Mouse (Mus musculus) duodenum, adult 2 months (tissue): ENCODE measurements around the gene Olfr1162. TPM values are rescaled to one million over a fixed set of nuclear protein-coding genes. Genes with fewer than 3 reads are reported as not detected.

Experiments
- polyA plus RNA-seq: library from polyadenylated mRNA; depleted of rRNA; stranded (reverse); fragments of >200 nt; gene quantifications from 2 replicates; pipeline ENCODE4 v1.2.3, GENCODE M21; 2012; ENCODE audit warnings: low replicate concordance; rRNA removed

The Olfr1162 gene
- polyA plus RNA-seq, result not detected in 2 replicates

GRCm38 (mm10) chr2:88051029-88051428, at the start of gene Olfr1162:
Gene Olfr1162 (minus strand): TSS chr2:88051129.

GRCm38 (mm10) chr2:88093866-88094265, 42.9 kb upstream of the Olfr1162 start, which contains the start of gene Olfr1164:
Gene Olfr1164 (minus strand): TSS chr2:88093966.

GRCm38 (mm10) chr2:88071730-88072129, 20.8 kb upstream of the Olfr1162 start, which contains the start of gene Olfr1163:
Gene Olfr1163 (minus strand): TSS chr2:88071830.

GRCm38 (mm10) chr2:88037599-88037998, 13.3 kb downstream of the Olfr1162 start, which contains the start of gene Olfr73:
Gene Olfr73 (minus strand): TSS chr2:88037699.

GRCm38 (mm10) chr2:88022474-88022873, 28.5 kb downstream of the Olfr1162 start, which contains the start of gene Olfr1161:
Gene Olfr1161 (plus strand): TSS chr2:88022774.

GRCm38 (mm10) chr2:88007515-88008318, 43.2 kb downstream of the Olfr1162 start, which contains the start of gene Olfr1160:
Gene Olfr1160 (minus strand): TSS chr2:88008268.

Other genes with a start within 250 kb of the Olfr1162 start
- gene Olfr1145, start 241.3 kb downstream of the Olfr1162 start, polyA plus RNA-seq, result not detected in 2 replicates
- gene Olfr1148, start 220.6 kb downstream of the Olfr1162 start, polyA plus RNA-seq, result not detected in 2 replicates
- gene Olfr1150-ps1, start 207.1 kb downstream of the Olfr1162 start, polyA plus RNA-seq, result not detected in 2 replicates
- gene Olfr1151, start 195.3 kb downstream of the Olfr1162 start, polyA plus RNA-seq, result not detected in 2 replicates
- not detected in 2 replicates for gene Olfr1152, start 184.6 kb downstream of the Olfr1162 start, polyA plus RNA-seq
- gene Olfr1153, start 156.2 kb downstream of the Olfr1162 start, polyA plus RNA-seq, result not detected in 2 replicates
- not detected in 2 replicates for gene Olfr1154, start 146.0 kb downstream of the Olfr1162 start, polyA plus RNA-seq
- not detected in 2 replicates for gene Olfr1155, start 106.0 kb downstream of the Olfr1162 start, polyA plus RNA-seq
- gene Olfr1156, start 98.0 kb downstream of the Olfr1162 start, polyA plus RNA-seq, result not detected in 2 replicates
- gene Olfr1157, start 82.8 kb downstream of the Olfr1162 start, polyA plus RNA-seq, result not detected in 2 replicates
- not detected in 2 replicates for gene Olfr74, start 76.5 kb downstream of the Olfr1162 start, polyA plus RNA-seq
- gene Olfr1158, start 61.0 kb downstream of the Olfr1162 start, polyA plus RNA-seq, result not detected in 2 replicates
- not detected in 2 replicates for gene Olfr1160, start 42.9 kb downstream of the Olfr1162 start, polyA plus RNA-seq
- not detected in 2 replicates for gene Olfr1161, start 28.4 kb downstream of the Olfr1162 start, polyA plus RNA-seq
- gene Olfr73, start 13.4 kb downstream of the Olfr1162 start, polyA plus RNA-seq, result not detected in 2 replicates
- not detected in 2 replicates for gene Olfr1163, start 20.7 kb upstream of the Olfr1162 start, polyA plus RNA-seq
- gene Olfr1164, start 42.8 kb upstream of the Olfr1162 start, polyA plus RNA-seq, result not detected in 2 replicates
- not detected in 2 replicates for gene Olfr1166, start 77.1 kb upstream of the Olfr1162 start, polyA plus RNA-seq
- not detected in 2 replicates for gene Olfr1167, start 104.1 kb upstream of the Olfr1162 start, polyA plus RNA-seq
- not detected in 2 replicates for gene Olfr1168, start 130.8 kb upstream of the Olfr1162 start, polyA plus RNA-seq
- gene Olfr1170, start 177.2 kb upstream of the Olfr1162 start, polyA plus RNA-seq, result not detected in 2 replicates
- gene Olfr1173, start 228.7 kb upstream of the Olfr1162 start, polyA plus RNA-seq, result not detected in 2 replicates